Mouse (Mus musculus) liver, embryonic 14.5 days (tissue): ENCODE results near the gene Luzp2.

Experiments used
- CTCF ChIP-seq: IDR thresholded peaks from 2 replicates; pipeline ENCODE4 v1.5.1; 2016; ENCODE audit warnings: antibody characterized with exemption, low read depth, control low read depth
- EP300 ChIP-seq: IDR thresholded peaks from 2 replicates; pipeline ENCODE4 v1.6.1; 2016; ENCODE audit warnings: antibody characterized with exemption, low read depth

- TF ChIP-seq EP300 (no peak), CTCF (no peak)
Measured at GRCm38 (mm10) chr7:54835911-54836352, 634 bp downstream of the Luzp2 start.
